Mouse (Mus musculus) heart, postnatal 0 days (tissue): ENCODE data around the gene Mrpl53.

Source experiments
- CTCF ChIP-seq: IDR thresholded peaks from 2 replicates; pipeline ENCODE4 v1.5.1; 2016; ENCODE audit warnings: antibody characterized with exemption, control low read depth, low read depth
- EP300 ChIP-seq: IDR thresholded peaks from 2 replicates; pipeline ENCODE4 v1.6.1; 2016; ENCODE audit warnings: antibody characterized with exemption, low read depth

GRCm38 (mm10) chr6:83142211-83142731, 33.4 kb downstream of the Mrpl53 start:
- TF ChIP-seq CTCF, result no peak
- TF ChIP-seq EP300, result no peak
